Mouse (Mus musculus) forelimb bud, embryonic 11.5 days (tissue): Measurements from ENCODE around the gene Adipor2.
"Not testable (repeated sequence)": the region's sequence is repeated elsewhere in the genome, so short reads cannot be mapped to it uniquely, and the experiment has no call there.

ENCODE experiments used
- DNase-seq: peaks from one replicate; pipeline ENCODE4 v3.0.0-alpha.2; 2012; ENCODE audit warnings: low read depth, low spot score

The Adipor2 gene

GRCm38 (mm10) chr6:119390728-119391127, 26.8 kb downstream of the Adipor2 start:
- DNase-seq, result no peak

- DNase-seq, result no peak
Observed at GRCm38 (mm10) chr6:119389089-119389488, 28.4 kb downstream of the Adipor2 start.

- DNase-seq, result peak; percentile 98
Observed at GRCm38 (mm10) chr6:119388650-119389012, 28.9 kb downstream of the Adipor2 start.

- DNase-seq, result peak; percentile 54
Observed at GRCm38 (mm10) chr6:119387801-119388649, 29.5 kb downstream of the Adipor2 start.

GRCm38 (mm10) chr6:119386821-119387220, 30.7 kb downstream of the Adipor2 start:
- DNase-seq, result no peak

GRCm38 (mm10) chr6:119386421-119386820, 31.1 kb downstream of the Adipor2 start:
- no peak for DNase-seq

GRCm38 (mm10) chr6:119385668-119386067, 31.8 kb downstream of the Adipor2 start:
- no peak for DNase-seq

GRCm38 (mm10) chr6:119378631-119379030, 38.9 kb downstream of the Adipor2 start:
- no peak for DNase-seq

GRCm38 (mm10) chr6:119377613-119378012, 39.9 kb downstream of the Adipor2 start:
- no peak for DNase-seq

- no peak for DNase-seq
Observed at GRCm38 (mm10) chr6:119375035-119375434, 42.5 kb downstream of the Adipor2 start.

GRCm38 (mm10) chr6:119373000-119373705, 44.4 kb downstream of the Adipor2 start:
- DNase-seq, result no peak

- DNase-seq, result no peak
Observed at GRCm38 (mm10) chr6:119372237-119372636, 45.3 kb downstream of the Adipor2 start.

GRCm38 (mm10) chr6:119371624-119372023, 45.9 kb downstream of the Adipor2 start:
- DNase-seq, result no peak

GRCm38 (mm10) chr6:119367382-119367781, 50.1 kb downstream of the Adipor2 start:
- DNase-seq, result no peak

GRCm38 (mm10) chr6:119366800-119367199, 50.7 kb downstream of the Adipor2 start:
- not testable (repeated sequence) for DNase-seq

GRCm38 (mm10) chr6:119363593-119363992, 53.9 kb downstream of the Adipor2 start:
- no peak for DNase-seq

- no peak for DNase-seq
Observed at GRCm38 (mm10) chr6:119360925-119361702, 56.4 kb downstream of the Adipor2 start.

- DNase-seq, result not testable (repeated sequence)
Observed at GRCm38 (mm10) chr6:119360250-119360649, 57.3 kb downstream of the Adipor2 start.

GRCm38 (mm10) chr6:119358020-119358571, 59.4 kb downstream of the Adipor2 start:
- no peak for DNase-seq

- DNase-seq, result no peak
Observed at GRCm38 (mm10) chr6:119352501-119352900, 65.0 kb downstream of the Adipor2 start.

GRCm38 (mm10) chr6:119351656-119352055, 65.8 kb downstream of the Adipor2 start:
- DNase-seq, result no peak
